Mouse (Mus musculus) cerebellum, adult 2 months (tissue): ENCODE measurements around the gene Mob2.

Source experiments
- CTCF ChIP-seq: fragments of 200-500 bp; IDR thresholded peaks from 2 replicates; pipeline ENCODE4 v1.5.1; 2011; ENCODE audit warnings: low read depth, mild to moderate bottlenecking, control low read depth, low read length, moderate library complexity, borderline replicate concordance; ENCODE audit not compliant: insufficient read depth
- POLR2A ChIP-seq: fragments of 200-500 bp; IDR thresholded peaks from 2 replicates; pipeline ENCODE4 v1.6.1; 2011; ENCODE audit warnings: low read length, control low read depth, borderline replicate concordance; ENCODE audit not compliant: insufficient read depth

- peak; percentile 76 for TF ChIP-seq CTCF
- no peak for TF ChIP-seq POLR2A
These were observed 44.3 kb downstream of the Mob2 start for GRCm38 (mm10) chr7:142016562-142016961.
